Mouse (Mus musculus): ENCODE data around the gene Mark1. TPM values are rescaled to one million over a fixed set of nuclear protein-coding genes. Genes with fewer than 3 reads are reported as not detected.

Gene Mark1
- polyA plus RNA-seq, 1 experiment: not detected

- no peaks in the 10 kb centered on the region for H3K36me3 ChIP-seq (ENCODE audit: control insufficient read depth, insufficient read depth)
- H3K4me3 ChIP-seq: no peak within 1 kb of the TSS
- peaks cover 19% of the 10 kb centered on the region for H3K27me3 ChIP-seq (ENCODE audit: control insufficient read depth, insufficient read depth, insufficient read length)
- H3K4me2 ChIP-seq (ENCODE audit: low read depth): no peak within 1 kb of the TSS
- H3ac ChIP-seq (ENCODE audit: control insufficient read depth, insufficient read length): no peak within 1 kb of the TSS
- no peaks in the 10 kb centered on the region for H3K79me2 ChIP-seq (ENCODE audit: control insufficient read depth, insufficient read depth)
- no peak for TF ChIP-seq MYOD1 (IDR thresholded peaks at IDR 0.05; ENCODE audit: control insufficient read depth in 1 of 3, insufficient read length in 2 of 3, low read depth in 2 of 3)
- no peak for TF ChIP-seq CEBPB (IDR thresholded peaks at IDR 0.05; ENCODE audit: insufficient read depth, poor library complexity, severe bottlenecking)
- no peak for TF ChIP-seq REST (IDR thresholded peaks at IDR 0.05; ENCODE audit: insufficient read depth, insufficient read length)
- no peak for TF ChIP-seq USF1 (IDR thresholded peaks at IDR 0.05; ENCODE audit: low read depth)
- no peak for TF ChIP-seq TCF3 (IDR thresholded peaks at IDR 0.05; ENCODE audit: insufficient read length, low read depth)
- TF ChIP-seq E2F4 (IDR thresholded peaks at IDR 0.05; ENCODE audit: insufficient read depth): no peak
- no peak for TF ChIP-seq MYOG (IDR thresholded peaks at IDR 0.05; ENCODE audit: control insufficient read depth in 1 of 3, insufficient read depth in 1 of 3, insufficient read length in 2 of 3, low read depth in 2 of 3)
- TF ChIP-seq SRF (IDR thresholded peaks at IDR 0.05; ENCODE audit: control insufficient read depth, insufficient read length, low read depth): no peak
- TF ChIP-seq POLR2A (IDR thresholded peaks at IDR 0.05; ENCODE audit: insufficient read length, low read depth): no peak
Observed at GRCm38 (mm10) chr1:184882281-184883268, 116.8 kb downstream of the Mark1 start, which contains the start of gene C130074G19Rik. Gene C130074G19Rik, minus strand, starts transcription at chr1:184883218.

GRCm38 (mm10) chr1:184881861-184882260 lies 117.5 kb downstream of the Mark1 start:
- H3ac ChIP-seq (ENCODE audit: control insufficient read depth, insufficient read length): no peak overlapping the region
- peaks cover 25% of the 10 kb centered on the region for H3K27me3 ChIP-seq (ENCODE audit: control insufficient read depth, insufficient read depth, insufficient read length)
- TF ChIP-seq TCF12 (IDR thresholded peaks at IDR 0.05; ENCODE audit: insufficient read depth, poor library complexity, severe bottlenecking) (no peak), E2F4 (IDR thresholded peaks at IDR 0.05; ENCODE audit: insufficient read depth) (no peak), POLR2A (IDR thresholded peaks at IDR 0.05; ENCODE audit: insufficient read length, low read depth) (no peak), SRF (IDR thresholded peaks at IDR 0.05; ENCODE audit: control insufficient read depth, insufficient read length, low read depth) (no peak), REST (IDR thresholded peaks at IDR 0.05; ENCODE audit: insufficient read depth, insufficient read length) (no peak), MAX (IDR thresholded peaks at IDR 0.05; ENCODE audit: low read depth) (no peak), USF1 (IDR thresholded peaks at IDR 0.05; ENCODE audit: low read depth) (no peak), MYOG (IDR thresholded peaks at IDR 0.05; ENCODE audit: control insufficient read depth in 1 of 3, insufficient read depth in 1 of 3, insufficient read length in 2 of 3, low read depth in 2 of 3) (no peak), TCF3 (IDR thresholded peaks at IDR 0.05; ENCODE audit: insufficient read length, low read depth) (no peak), MYOD1 (IDR thresholded peaks at IDR 0.05; ENCODE audit: control insufficient read depth in 1 of 3, insufficient read length in 2 of 3, low read depth in 2 of 3) (no peak)
- H3K4me2 ChIP-seq (ENCODE audit: low read depth): no peak overlapping the region
- H3K4me3 ChIP-seq: no peak overlapping the region
- H3K79me2 ChIP-seq (ENCODE audit: control insufficient read depth, insufficient read depth): no peaks in the 10 kb centered on the region
- H3K36me3 ChIP-seq (ENCODE audit: control insufficient read depth, insufficient read depth): no peaks in the 10 kb centered on the region

DNA sequence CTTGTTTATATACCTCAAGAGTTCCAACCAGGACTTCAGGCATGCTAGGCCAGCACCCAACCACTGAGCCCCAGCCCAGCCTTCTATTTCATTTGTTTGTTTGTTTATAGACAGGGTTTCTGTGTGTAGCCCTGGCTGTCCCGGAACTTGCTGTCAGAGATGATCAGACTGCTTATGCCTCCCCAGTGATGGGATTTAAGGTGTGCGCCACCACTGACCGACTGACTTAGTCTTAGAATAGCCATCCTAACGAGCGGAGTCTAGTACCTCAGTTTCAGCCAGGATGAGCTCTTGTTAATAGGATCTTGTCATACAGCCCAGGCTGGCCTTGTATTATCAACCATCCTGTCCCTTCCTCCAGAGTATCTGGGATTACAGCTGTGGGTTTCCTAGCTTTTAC lies 118.2 kb downstream of the Mark1 start:
- Histone ChIP-seq H3ac (ENCODE audit: control insufficient read depth, insufficient read length) (no peak overlapping the region), H3K27me3 (ENCODE audit: control insufficient read depth, insufficient read depth, insufficient read length) (peaks cover 25% of the 10 kb centered on the region), H3K4me2 (ENCODE audit: low read depth) (no peak overlapping the region), H3K4me3 (no peak overlapping the region), H3K79me2 (ENCODE audit: control insufficient read depth, insufficient read depth) (no peaks in the 10 kb centered on the region), H3K36me3 (ENCODE audit: control insufficient read depth, insufficient read depth) (no peaks in the 10 kb centered on the region)
- TF ChIP-seq TCF3 (IDR thresholded peaks at IDR 0.05; ENCODE audit: insufficient read length, low read depth) (no peak), CEBPB (IDR thresholded peaks at IDR 0.05; ENCODE audit: insufficient read depth, poor library complexity, severe bottlenecking) (no peak), POLR2A (IDR thresholded peaks at IDR 0.05; ENCODE audit: insufficient read length, low read depth) (no peak), E2F4 (IDR thresholded peaks at IDR 0.05; ENCODE audit: insufficient read depth) (no peak), MAX (IDR thresholded peaks at IDR 0.05; ENCODE audit: low read depth) (no peak), POLR2AphosphoS2 (IDR thresholded peaks at IDR 0.05; ENCODE audit: insufficient read length, low read depth) (no peak)

DNA sequence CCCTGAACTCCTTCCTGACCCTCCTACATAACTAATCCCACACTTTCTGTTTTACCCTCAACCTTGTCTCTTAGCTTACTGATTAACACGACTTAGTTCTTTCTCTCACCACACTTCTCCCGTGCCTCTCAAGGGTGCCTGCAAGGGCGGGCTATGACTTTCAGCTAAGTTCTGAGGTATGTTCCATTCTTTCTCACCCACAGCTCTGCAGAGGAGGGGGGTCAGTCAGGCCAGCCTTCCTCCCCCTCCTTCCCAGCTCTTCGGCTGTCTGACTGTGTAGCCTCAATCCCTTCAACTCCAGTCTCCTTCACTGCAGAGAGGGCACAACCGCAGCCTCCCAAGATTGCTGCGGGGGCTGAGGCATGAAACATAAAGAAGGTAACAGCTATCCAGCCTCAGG lies 120.5 kb downstream of the Mark1 start:
- H3ac ChIP-seq (ENCODE audit: control insufficient read depth, insufficient read length): no peak overlapping the region
- H3K27me3 ChIP-seq (ENCODE audit: control insufficient read depth, insufficient read depth, insufficient read length): peaks cover 40% of the 10 kb centered on the region
- no peak overlapping the region for H3K4me2 ChIP-seq (ENCODE audit: low read depth)
- no peaks in the 10 kb centered on the region for H3K36me3 ChIP-seq (ENCODE audit: control insufficient read depth, insufficient read depth)
- TF ChIP-seq TCF3 (IDR thresholded peaks at IDR 0.05; ENCODE audit: insufficient read length, low read depth) (no peak), MAX (IDR thresholded peaks at IDR 0.05; ENCODE audit: low read depth) (no peak), CEBPB (IDR thresholded peaks at IDR 0.05; ENCODE audit: insufficient read depth, poor library complexity, severe bottlenecking) (no peak), REST (IDR thresholded peaks at IDR 0.05; ENCODE audit: insufficient read depth, insufficient read length) (no peak), TCF12 (IDR thresholded peaks at IDR 0.05; ENCODE audit: insufficient read depth, poor library complexity, severe bottlenecking) (no peak), MYOG (IDR thresholded peaks at IDR 0.05; ENCODE audit: control insufficient read depth in 1 of 3, insufficient read depth in 1 of 3, insufficient read length in 2 of 3, low read depth in 2 of 3) (no peak), SRF (IDR thresholded peaks at IDR 0.05; ENCODE audit: control insufficient read depth, insufficient read length, low read depth) (no peak), POLR2A (IDR thresholded peaks at IDR 0.05; ENCODE audit: insufficient read length, low read depth) (no peak), MYOD1 (IDR thresholded peaks at IDR 0.05; ENCODE audit: control insufficient read depth in 1 of 3, insufficient read length in 2 of 3, low read depth in 2 of 3) (no peak), E2F4 (IDR thresholded peaks at IDR 0.05; ENCODE audit: insufficient read depth) (no peak)
- no peak overlapping the region for H3K4me3 ChIP-seq
- H3K79me2 ChIP-seq (ENCODE audit: control insufficient read depth, insufficient read depth): no peaks in the 10 kb centered on the region

Data from myocyte (in vitro differentiated cells).